Comparison of ENCODE assay signal across 19 mouse cellular contexts in genomic region chr10:39479361-39479760, GRCm38 (mm10).
"Had no signal": no experiment of that assay in that cellular context is flagged by ENCODE, and none has a peak within 500 bp of the region (broad histone marks: within the 10 kb centered on the region; RNA-seq: fewer than 3 reads in every experiment).

No protein-coding gene starts in this region.

- H3K9ac ChIP-seq: liver, embryonic 13.5 days; midbrain, embryonic 13.5 days; stomach, embryonic 15.5 days had no signal

- H3K27me3 ChIP-seq: liver, embryonic 13.5 days; megakaryocyte, embryonic 14.5 days; midbrain, embryonic 13.5 days; stomach, embryonic 15.5 days had no signal

- DNase-seq: kidney, adult 11 months; kidney, adult 8-10 months; kidney, postnatal 14 days; kidney, postnatal 4 days; layer of hippocampus, adult 9-11 months; liver, embryonic 13.5 days; lung, adult 2 months; lung, postnatal 14 days; right cerebral cortex, postnatal 4 days; spleen, adult 18-20 months; thymus, postnatal 25 days had no signal

- H3K4me1 ChIP-seq: liver, embryonic 13.5 days; stomach, embryonic 15.5 days had no signal

- H3K9me3 ChIP-seq: midbrain, embryonic 10.5 days; midbrain, embryonic 13.5 days; stomach, embryonic 15.5 days had no signal

- H3K27ac ChIP-seq: layer of hippocampus, adult 2 months; liver, embryonic 13.5 days; macrophage; midbrain, embryonic 10.5 days; midbrain, embryonic 13.5 days; stomach, embryonic 15.5 days had no signal

- ATAC-seq: midbrain, embryonic 13.5 days; midbrain, embryonic 16.5 days had no signal

- H3K4me2 ChIP-seq: liver, embryonic 13.5 days; midbrain, embryonic 13.5 days; stomach, embryonic 15.5 days had no signal

- H3K4me3 ChIP-seq: layer of hippocampus, adult 2 months; liver, embryonic 13.5 days; megakaryocyte, embryonic 14.5 days; midbrain, embryonic 10.5 days; midbrain, embryonic 13.5 days; myocyte; stomach, embryonic 15.5 days had no signal

- H3K36me3 ChIP-seq: liver, embryonic 13.5 days; stomach, embryonic 15.5 days had no signal
